Mouse (Mus musculus) C2C12 (cell line): ENCODE data around the gene Ppp1r11.

Experiments
- CTCF ChIP-seq: IDR thresholded peaks from one replicate; pipeline ENCODE4 v1.5.1; 2011; ENCODE audit not compliant: control insufficient read depth, insufficient read depth, insufficient read length
- MAX ChIP-seq: IDR thresholded peaks from one replicate; pipeline ENCODE4 v1.6.1; 2011; ENCODE audit warnings: mild to moderate bottlenecking, control low read depth
- MYOD1 ChIP-seq: IDR thresholded peaks from one replicate; pipeline ENCODE4 v1.6.1; 2011; ENCODE audit warnings: low read depth; ENCODE audit not compliant: control insufficient read depth, insufficient read length
- USF1 ChIP-seq: IDR thresholded peaks from one replicate; pipeline ENCODE4 v1.6.1; 2011; ENCODE audit warnings: low read depth, mild to moderate bottlenecking, control low read depth, moderate library complexity

- TF ChIP-seq CTCF (no peak), USF1 (no peak), MAX (no peak), MYOD1 (no peak)
These were observed 46.9 kb upstream of the Ppp1r11 start for GRCm38 (mm10) chr17:36998477-36998876.
